Mouse (Mus musculus) liver, postnatal 0 days (tissue): ENCODE measurements around the gene Snu13. TPM values are rescaled to one million over a fixed set of nuclear protein-coding genes. Genes with fewer than 3 reads are reported as not detected.

Experiments
- ATAC-seq: fragments of 200-750 bp; cut with Nextera tagmentation; 2 replicates; pipeline ENCODE4 v1.8.0; 2017; ENCODE audit warnings: mild to moderate bottlenecking, moderate library complexity
- DNase-seq: peaks from one replicate; pipeline ENCODE4 v3.0.0-alpha.2; 2016
- H3K27ac ChIP-seq: fragments of 300-500 bp; sonication (generic); 2 replicates; pipeline ENCODE4 v1.5.1; 2014; ENCODE audit warnings: antibody characterized with exemption, moderate library complexity, mild to moderate bottlenecking, low read depth
- H3K27me3 ChIP-seq: fragments of 300-500 bp; sonication (generic); 2 replicates; pipeline ENCODE4 v1.6.1; 2014; ENCODE audit warnings: low read length, control low read depth, mixed read lengths; ENCODE audit not compliant: insufficient read depth
- H3K36me3 ChIP-seq: fragments of 300-500 bp; sonication (generic); replicated peaks from 2 replicates; pipeline ENCODE4 v1.6.1; 2014; ENCODE audit warnings: mild to moderate bottlenecking, control low read depth, low read length, moderate library complexity, mixed read lengths; ENCODE audit not compliant: insufficient read depth
- H3K4me1 ChIP-seq: fragments of 300-500 bp; sonication (generic); 2 replicates; pipeline ENCODE4 v1.6.1; 2014; ENCODE audit warnings: antibody characterized with exemption, mild to moderate bottlenecking, control low read depth; ENCODE audit not compliant: insufficient read depth
- H3K4me2 ChIP-seq: fragments of 300-500 bp; sonication (generic); 2 replicates; pipeline ENCODE4 v1.6.1; 2014; ENCODE audit warnings: low read depth, mild to moderate bottlenecking, low read length, moderate library complexity, mixed read lengths
- H3K4me3 ChIP-seq: fragments of 300-500 bp; sonication (generic); 2 replicates; pipeline ENCODE4 v1.5.1; 2014; ENCODE audit warnings: low read depth, low read length
- H3K9ac ChIP-seq: fragments of 300-500 bp; sonication (generic); replicated peaks from 2 replicates; pipeline ENCODE4 v1.6.1; 2014; ENCODE audit warnings: mild to moderate bottlenecking, moderate library complexity
- H3K9me3 ChIP-seq: fragments of 300-500 bp; sonication (generic); 2 replicates; pipeline ENCODE4 v1.6.1; 2016; ENCODE audit warnings: mild to moderate bottlenecking, control low read depth, low read length, mixed read lengths
- CTCF ChIP-seq: sonication (generic); IDR thresholded peaks from 2 replicates; pipeline ENCODE4 v1.5.1; 2016; ENCODE audit warnings: antibody characterized with exemption, low read depth
- EP300 ChIP-seq: IDR thresholded peaks from 2 replicates; pipeline ENCODE4 v1.6.1; 2016; ENCODE audit warnings: antibody characterized with exemption, low read depth, mild to moderate bottlenecking
- WGBS: fragments of 180-500 bp; shearing (Covaris S2); extraction: QIAGEN DNeasy Blood & Tissue Kit; methylation state at CpG from one replicate; pipeline ENCODE4 v1.1.7; 2014; ENCODE audit not compliant: insufficient replicate concordance; 5-methylcytosine and 5-hydroxymethylcytosine counted together
- polyA plus RNA-seq: library from polyadenylated mRNA; unstranded; fragments of >200 nt; fragmentation: Nextera tagmentation; extraction: Ambion mirVana; gene quantifications from 2 replicates; pipeline ENCODE4 v1.2.1, GENCODE M21; 2015

Gene Snu13
- polyA plus RNA-seq, 1 experiment from 2014 or later, result 92.1 TPM

DNA sequence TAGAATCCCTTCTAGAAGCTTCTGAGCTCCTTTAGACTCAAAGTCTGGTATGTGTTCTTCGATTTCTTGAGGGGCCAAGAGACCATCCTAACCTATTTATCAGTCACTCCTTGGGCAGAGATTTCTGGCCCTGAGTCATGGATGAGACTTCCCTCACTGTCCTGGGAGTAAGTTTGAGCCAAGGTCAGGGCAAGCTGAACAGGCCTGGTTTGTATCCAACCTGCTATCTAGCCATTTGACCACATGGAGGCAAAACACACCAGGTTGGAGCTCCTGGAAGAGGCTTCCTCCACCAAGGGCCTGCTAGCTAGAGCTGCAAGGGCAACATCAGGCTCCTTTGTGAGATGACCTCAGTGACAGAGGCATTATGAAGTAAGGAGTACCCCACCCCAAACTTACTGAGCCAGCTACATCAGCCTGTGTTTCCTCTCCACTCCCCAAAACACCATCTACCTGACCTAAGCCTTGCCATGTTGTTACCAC lies 11.4 kb upstream of the Snu13 start, which contains the start of gene 4930407I10Rik:
Gene 4930407I10Rik, plus strand, starts transcription at position 433 of the 483 bp plus-strand sequence.
- H3K9ac ChIP-seq, result no peak within 1 kb of the TSS
- no peak for ATAC-seq
- no peak within 1 kb of the TSS for H3K4me2 ChIP-seq
- no peak within 1 kb of the TSS for H3K4me3 ChIP-seq
- no peaks in the 10 kb centered on the region for H3K36me3 ChIP-seq
- no peaks in the 10 kb centered on the region for H3K9me3 ChIP-seq
- no peak for DNase-seq
- no peak for TF ChIP-seq EP300
- TF ChIP-seq CTCF, result no peak
- no peaks in the 10 kb centered on the region for H3K4me1 ChIP-seq
- H3K27ac ChIP-seq, result no peak within 1 kb of the TSS
- 69% methylated on average over 1 of the region's 1 CpGs for WGBS
- peaks cover 5% of the 10 kb centered on the region; the same call in 1 of the 2 replicates for H3K27me3 ChIP-seq

DNA sequence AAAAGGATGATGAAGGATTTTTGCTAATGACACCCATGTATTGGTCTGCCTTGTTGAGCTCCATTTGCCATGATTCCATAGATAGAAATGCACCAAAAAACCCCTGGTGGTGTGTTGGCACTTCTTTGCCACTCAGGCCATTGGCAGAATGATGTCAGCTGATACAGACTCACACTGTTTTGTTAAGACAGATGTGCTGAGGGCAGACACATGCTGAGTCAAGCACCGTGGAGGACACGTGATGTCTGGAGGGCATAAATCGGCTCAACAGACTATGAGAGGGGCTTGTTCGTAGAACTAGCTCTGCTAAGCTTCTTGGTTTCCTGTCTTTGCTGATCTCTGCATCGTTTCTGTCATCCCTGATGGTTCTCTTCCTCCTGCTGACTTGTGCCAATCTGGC lies 5.1 kb upstream of the Snu13 start:
- WGBS, result 42% methylated on average over 5 of the region's 5 CpGs
- H3K4me2 ChIP-seq, result no peak overlapping the region

DNA sequence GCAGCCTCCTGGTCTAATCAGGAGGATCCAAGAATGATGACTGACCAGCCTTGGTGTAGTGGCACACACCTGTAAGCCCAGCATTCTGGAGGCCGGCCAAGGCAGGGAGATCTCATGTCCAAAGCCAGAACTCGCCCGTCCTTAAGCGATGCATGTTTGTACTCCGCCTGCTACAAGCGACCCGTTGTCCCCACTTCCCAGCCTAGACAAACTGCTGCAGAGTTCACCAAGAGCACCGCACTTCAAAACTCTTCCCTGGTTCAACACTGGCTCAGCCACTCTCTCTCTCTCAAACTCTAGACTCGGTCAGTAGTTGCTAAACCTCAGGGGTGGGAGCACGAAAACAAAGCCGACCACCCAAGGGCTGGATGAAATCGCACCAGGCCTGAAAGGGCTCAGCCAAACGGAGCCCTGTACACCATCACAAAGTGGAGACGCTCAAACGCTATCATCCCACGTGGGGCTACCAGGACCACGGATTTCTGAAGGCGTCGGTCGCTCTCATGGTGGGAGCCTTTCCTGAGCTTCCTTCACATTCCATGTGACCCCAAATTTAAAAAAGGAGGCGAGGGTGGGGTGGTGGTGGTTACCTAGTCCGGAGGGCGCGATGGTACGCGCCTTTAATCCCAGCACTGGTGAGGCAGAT lies 1.0 kb downstream of the Snu13 start:
- peak; percentile 37 for ATAC-seq
- Histone ChIP-seq H3K4me3 (peak overlapping the region; percentile 80), H3K9me3 (no peaks in the 10 kb centered on the region), H3K4me1 (peaks cover 21% of the 10 kb centered on the region), H3K36me3 (peaks cover 17% of the 10 kb centered on the region), H3K27ac (peak overlapping the region; percentile 93), H3K9ac (peak overlapping the region; percentile 84), H3K27me3 (no peaks in the 10 kb centered on the region), H3K4me2 (peak overlapping the region; percentile 98)
- TF ChIP-seq CTCF, result no peak
- TF ChIP-seq EP300, result no peak
- peak; percentile 48 for DNase-seq
- under 1% methylated on average over 26 of the region's 26 CpGs for WGBS

More for the DNA sequence above, 5.1 kb upstream of the Snu13 start:
- H3K27me3 ChIP-seq, result no peaks in the 10 kb centered on the region
- no peak overlapping the region for H3K9ac ChIP-seq
- ATAC-seq (no peak), DNase-seq (no peak)
- no peaks in the 10 kb centered on the region for H3K9me3 ChIP-seq
- TF ChIP-seq CTCF (no peak), EP300 (no peak)
- H3K4me3 ChIP-seq, result no peak overlapping the region
- H3K4me1 ChIP-seq, result peaks cover 6% of the 10 kb centered on the region
- H3K36me3 ChIP-seq, result no peaks in the 10 kb centered on the region
- H3K27ac ChIP-seq, result no peak overlapping the region

DNA sequence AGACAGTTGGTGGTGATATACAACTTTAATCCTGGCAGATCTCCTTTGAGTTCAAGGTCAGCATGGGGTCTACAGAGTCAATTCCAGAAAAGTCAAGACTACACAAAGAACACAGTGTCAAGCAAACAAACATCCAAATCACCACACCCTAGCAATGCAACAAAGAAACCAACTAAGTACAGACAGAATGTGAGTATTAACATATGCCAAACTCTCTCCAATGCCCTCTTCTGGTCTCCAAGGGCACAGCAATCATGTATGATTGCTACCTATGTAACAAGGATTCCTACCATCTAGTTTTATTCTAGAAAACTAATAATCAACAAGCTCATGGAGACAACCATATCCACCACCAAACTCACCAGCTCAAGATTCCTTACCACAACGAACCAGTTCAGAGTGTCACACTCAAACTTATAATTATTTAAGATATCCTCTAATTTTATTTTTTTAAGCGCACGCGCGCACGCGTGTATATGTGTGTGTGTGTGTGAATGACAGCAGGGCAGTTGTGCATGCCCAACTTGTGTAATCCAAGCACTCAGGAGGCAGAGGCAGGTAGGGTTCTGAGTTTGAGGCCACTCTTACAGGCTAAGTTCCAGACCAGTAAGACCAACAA lies 3.1 kb downstream of the Snu13 start:
- Histone ChIP-seq H3K4me3 (no peak overlapping the region), H3K27me3 (no peaks in the 10 kb centered on the region), H3K27ac (no peak overlapping the region), H3K9ac (no peak overlapping the region), H3K4me1 (peaks cover 21% of the 10 kb centered on the region), H3K9me3 (no peaks in the 10 kb centered on the region), H3K36me3 (peaks cover 33% of the 10 kb centered on the region), H3K4me2 (no peak overlapping the region)
- ATAC-seq (no peak), DNase-seq (no peak)
- TF ChIP-seq CTCF (peak; percentile 66), EP300 (no peak)
- WGBS, result 94% methylated on average over 7 of the region's 7 CpGs

DNA sequence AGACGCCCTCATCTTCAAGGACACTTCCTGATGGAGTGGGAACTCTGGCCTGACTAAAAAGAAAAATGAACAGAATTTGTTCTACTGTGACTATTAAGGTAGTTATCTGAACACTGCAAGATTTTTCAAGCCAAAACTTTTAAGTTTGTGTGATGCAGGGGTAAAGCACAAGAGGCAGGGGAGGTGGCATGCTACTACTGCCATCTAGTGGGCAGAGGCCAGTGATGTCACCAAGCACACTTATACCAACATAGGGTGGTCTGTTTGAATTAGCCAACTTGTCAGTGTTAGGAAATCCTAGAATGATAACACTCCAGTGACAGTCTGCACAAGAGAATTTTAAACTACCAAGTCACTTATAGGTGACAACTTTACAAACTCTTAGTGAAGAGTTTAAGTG lies 6.7 kb downstream of the Snu13 start:
- H3K4me3 ChIP-seq, result no peak overlapping the region
- H3K36me3 ChIP-seq, result peaks cover 61% of the 10 kb centered on the region
- H3K27me3 ChIP-seq, result no peaks in the 10 kb centered on the region
- DNase-seq (peak; percentile 58), ATAC-seq (peak; percentile 58; the same call in 1 of the 2 replicates)
- H3K9ac ChIP-seq, result no peak overlapping the region
- TF ChIP-seq EP300 (no peak), CTCF (peak; percentile 89)
- 92% methylated on average over 1 of the region's 1 CpGs for WGBS
- H3K4me1 ChIP-seq, result peaks cover 5% of the 10 kb centered on the region
- no peak overlapping the region for H3K27ac ChIP-seq
- H3K4me2 ChIP-seq, result no peak overlapping the region
- no peaks in the 10 kb centered on the region for H3K9me3 ChIP-seq

DNA sequence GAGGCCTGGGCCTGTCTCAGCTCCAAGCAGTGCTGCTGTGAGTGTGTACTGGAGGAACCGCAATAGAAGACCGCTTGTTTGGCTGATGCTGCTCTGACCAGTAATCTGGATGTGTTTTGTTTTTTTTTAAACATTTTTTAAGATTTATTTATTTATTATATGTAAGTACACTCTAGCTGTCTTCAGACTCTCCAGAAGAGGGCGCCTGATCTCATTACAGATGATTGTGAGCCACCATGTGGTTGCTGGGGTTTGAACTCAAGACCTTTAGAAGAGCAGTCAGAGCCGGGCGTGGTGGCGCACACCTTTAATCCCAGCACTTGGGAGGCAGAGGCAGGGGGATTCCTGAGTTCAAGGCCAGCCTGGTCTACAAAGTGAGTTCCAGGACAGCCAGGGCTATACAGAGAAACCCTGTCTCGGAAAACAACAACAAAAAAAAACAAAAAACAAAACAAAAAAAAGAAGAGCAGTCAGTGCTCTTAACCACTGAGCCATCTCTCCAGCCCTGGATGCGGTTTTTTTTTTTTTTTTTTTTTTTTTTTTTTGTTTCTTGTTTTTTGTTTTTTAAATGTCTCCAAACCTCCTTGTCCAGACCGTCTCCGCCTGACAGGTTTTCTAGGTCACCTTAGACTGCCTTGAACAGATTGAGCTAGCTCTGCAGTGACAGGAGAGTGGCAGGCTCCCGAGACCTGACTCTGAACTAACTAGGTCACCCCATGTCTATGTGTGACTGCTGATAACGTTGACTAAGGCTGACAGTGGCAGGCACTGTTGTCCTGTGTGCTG lies 11.3 kb downstream of the Snu13 start:
- Histone ChIP-seq H3K27ac (no peak overlapping the region), H3K36me3 (peaks cover 60% of the 10 kb centered on the region), H3K4me2 (no peak overlapping the region), H3K4me1 (no peaks in the 10 kb centered on the region), H3K9ac (no peak overlapping the region), H3K27me3 (no peaks in the 10 kb centered on the region), H3K9me3 (no peaks in the 10 kb centered on the region), H3K4me3 (no peak overlapping the region)
- ATAC-seq (no peak), DNase-seq (no peak)
- no peak for TF ChIP-seq EP300
- TF ChIP-seq CTCF, result peak; percentile 53
- 69% methylated on average over 12 of the region's 12 CpGs for WGBS
